Mouse (Mus musculus): ENCODE results near the gene Kmt2d.

- TF ChIP-seq CTCF (IDR thresholded peaks at IDR 0.05; ENCODE audit: low read depth): no peak
- TF ChIP-seq EP300 (IDR thresholded peaks at IDR 0.05; ENCODE audit: low read depth): no peak
Observed at GRCm38 (mm10) chr15:98853161-98853937, 17.7 kb downstream of the Kmt2d start.
